Mouse (Mus musculus): ENCODE measurements at regions not wholly inside any gene's neighbourhood (a gene's known extent, or its start where the extent isn't known, plus 50 kb on each side); places are given as distances from the start of the nearest gene placed in this dataset.

GRCm38 (mm10) chr11:71414403-71415140 lies 184.0 kb upstream of the Nlrp1b start:
- no peaks in the 10 kb centered on the region for H3K27me3 ChIP-seq
- peaks cover 15% of the 10 kb centered on the region for H3K4me1 ChIP-seq
- H3K9me3 ChIP-seq = no peaks in the 10 kb centered on the region
- H3K4me3 ChIP-seq = no peak overlapping the region
- ATAC-seq (ENCODE audit: low FRiP score, low read depth) = 0 out of 2 replicates have a peak, but pooled peaks have one; percentile 19
- H3K27ac ChIP-seq (replicated peaks) = peak overlapping the region; percentile 58; the same call in 1 of the 2 replicates
- 64% methylated on average over 9 of the region's 9 CpGs for WGBS
- no peak overlapping the region for H3K4me2 ChIP-seq (replicated peaks)
- no peaks in the 10 kb centered on the region for H3K36me3 ChIP-seq
- H3K9ac ChIP-seq (replicated peaks) = no peak overlapping the region

- no peak overlapping the region for H3K4me2 ChIP-seq (replicated peaks)
- H3K27ac ChIP-seq (replicated peaks) = peak overlapping the region; percentile 58
- H3K9me3 ChIP-seq = no peaks in the 10 kb centered on the region
- peaks cover 15% of the 10 kb centered on the region for H3K4me1 ChIP-seq
- H3K27me3 ChIP-seq = no peaks in the 10 kb centered on the region
- no peak for ATAC-seq (ENCODE audit: low FRiP score, low read depth)
- no peaks in the 10 kb centered on the region for H3K36me3 ChIP-seq
- H3K9ac ChIP-seq (replicated peaks) = no peak overlapping the region
- H3K4me3 ChIP-seq = no peak overlapping the region
- 14% methylated on average over 3 of the region's 3 CpGs for WGBS
Measured at GRCm38 (mm10) chr11:71415451-71415850, 184.9 kb upstream of the Nlrp1b start.

- Histone ChIP-seq H3K27ac (replicated peaks) (no peak overlapping the region), H3K4me1 (no peaks in the 10 kb centered on the region), H3K4me3 (no peak overlapping the region), H3K9ac (replicated peaks) (no peak overlapping the region), H3K4me2 (replicated peaks) (no peak overlapping the region), H3K27me3 (no peaks in the 10 kb centered on the region), H3K36me3 (no peaks in the 10 kb centered on the region), H3K9me3 (no peaks in the 10 kb centered on the region)
- ATAC-seq (ENCODE audit: low FRiP score, low read depth) = no peak
- 57% methylated on average over 2 of the region's 2 CpGs for WGBS
Measured at GRCm38 (mm10) chr11:71422291-71422840, 191.8 kb upstream of the Nlrp1b start.

- H3K4me3 ChIP-seq = no peak overlapping the region
- no peaks in the 10 kb centered on the region for H3K27me3 ChIP-seq
- no peaks in the 10 kb centered on the region for H3K9me3 ChIP-seq
- no peaks in the 10 kb centered on the region for H3K4me1 ChIP-seq
- WGBS = 78% methylated on average over 3 of the region's 3 CpGs
- no peaks in the 10 kb centered on the region for H3K36me3 ChIP-seq
- no peak overlapping the region for H3K27ac ChIP-seq (replicated peaks)
- ATAC-seq (ENCODE audit: low FRiP score, low read depth) = no peak
- no peak overlapping the region for H3K9ac ChIP-seq (replicated peaks)
- no peak overlapping the region for H3K4me2 ChIP-seq (replicated peaks)
Measured at GRCm38 (mm10) chr11:71423242-71423641, 192.7 kb upstream of the Nlrp1b start.

- no peaks in the 10 kb centered on the region for H3K9me3 ChIP-seq
- H3K4me1 ChIP-seq = no peaks in the 10 kb centered on the region
- no peak overlapping the region for H3K9ac ChIP-seq (replicated peaks)
- no peaks in the 10 kb centered on the region for H3K36me3 ChIP-seq
- H3K4me2 ChIP-seq (replicated peaks) = no peak overlapping the region
- WGBS = 68% methylated on average over 5 of the region's 5 CpGs
- H3K27ac ChIP-seq (replicated peaks) = no peak overlapping the region
- no peak for ATAC-seq (ENCODE audit: low FRiP score, low read depth)
- no peaks in the 10 kb centered on the region for H3K27me3 ChIP-seq
- no peak overlapping the region for H3K4me3 ChIP-seq
Measured at GRCm38 (mm10) chr11:71424879-71425278, 194.3 kb upstream of the Nlrp1b start.

- Histone ChIP-seq H3K9me3 (no peaks in the 10 kb centered on the region), H3K4me2 (replicated peaks) (no peak overlapping the region), H3K27ac (replicated peaks) (no peak overlapping the region), H3K27me3 (no peaks in the 10 kb centered on the region), H3K4me3 (no peak overlapping the region), H3K4me1 (peaks cover 10% of the 10 kb centered on the region), H3K9ac (replicated peaks) (no peak overlapping the region), H3K36me3 (no peaks in the 10 kb centered on the region)
- no peak for ATAC-seq (ENCODE audit: low FRiP score, low read depth)
- 91% methylated on average over 22 of the region's 22 CpGs for WGBS
Measured at GRCm38 (mm10) chr11:71429739-71430138, 199.2 kb upstream of the Nlrp1b start.

- Histone ChIP-seq H3K36me3 (no peaks in the 10 kb centered on the region), H3K27ac (replicated peaks) (no peak overlapping the region), H3K9me3 (no peaks in the 10 kb centered on the region), H3K9ac (replicated peaks) (no peak overlapping the region), H3K4me1 (peaks cover 33% of the 10 kb centered on the region), H3K4me2 (replicated peaks) (no peak overlapping the region), H3K4me3 (no peak overlapping the region), H3K27me3 (no peaks in the 10 kb centered on the region; the same call in 1 of the 2 replicates)
- no peak for ATAC-seq (ENCODE audit: low FRiP score, low read depth)
- 51% methylated on average over 6 of the region's 6 CpGs for WGBS
Measured at GRCm38 (mm10) chr11:71434241-71434640, 203.7 kb upstream of the Nlrp1b start.

- WGBS = 72% methylated on average over 5 of the region's 5 CpGs
- Histone ChIP-seq H3K27ac (replicated peaks) (no peak overlapping the region), H3K27me3 (no peaks in the 10 kb centered on the region; the same call in 1 of the 2 replicates), H3K9ac (replicated peaks) (no peak overlapping the region), H3K4me3 (no peak overlapping the region), H3K36me3 (no peaks in the 10 kb centered on the region), H3K4me1 (peaks cover 40% of the 10 kb centered on the region), H3K9me3 (no peaks in the 10 kb centered on the region), H3K4me2 (replicated peaks) (no peak overlapping the region)
- ATAC-seq (ENCODE audit: low FRiP score, low read depth) = no peak
Measured at GRCm38 (mm10) chr11:71434886-71435285, 204.4 kb upstream of the Nlrp1b start.

GRCm38 (mm10) chr11:71435745-71436144 lies 205.2 kb upstream of the Nlrp1b start:
- Histone ChIP-seq H3K36me3 (no peaks in the 10 kb centered on the region), H3K4me2 (replicated peaks) (no peak overlapping the region), H3K4me3 (no peak overlapping the region), H3K9ac (replicated peaks) (no peak overlapping the region), H3K27me3 (no peaks in the 10 kb centered on the region; the same call in 1 of the 2 replicates), H3K9me3 (no peaks in the 10 kb centered on the region), H3K27ac (replicated peaks) (no peak overlapping the region), H3K4me1 (peaks cover 48% of the 10 kb centered on the region)
- ATAC-seq (ENCODE audit: low FRiP score, low read depth) = no peak
- 58% methylated on average over 8 of the region's 8 CpGs for WGBS

GRCm38 (mm10) chr11:71436335-71436734 lies 205.8 kb upstream of the Nlrp1b start:
- Histone ChIP-seq H3K36me3 (no peaks in the 10 kb centered on the region), H3K9me3 (no peaks in the 10 kb centered on the region), H3K27ac (replicated peaks) (no peak overlapping the region), H3K4me2 (replicated peaks) (no peak overlapping the region), H3K27me3 (no peaks in the 10 kb centered on the region; the same call in 1 of the 2 replicates), H3K4me1 (peaks cover 49% of the 10 kb centered on the region), H3K9ac (replicated peaks) (no peak overlapping the region), H3K4me3 (no peak overlapping the region)
- ATAC-seq (ENCODE audit: low FRiP score, low read depth) = no peak
- WGBS = 53% methylated on average over 1 of the region's 1 CpGs

GRCm38 (mm10) chr11:71436801-71437200 lies 206.3 kb upstream of the Nlrp1b start:
- H3K4me3 ChIP-seq = no peak overlapping the region
- H3K27ac ChIP-seq (replicated peaks) = no peak overlapping the region
- no peaks in the 10 kb centered on the region; the same call in 1 of the 2 replicates for H3K27me3 ChIP-seq
- ATAC-seq (ENCODE audit: low FRiP score, low read depth) = no peak
- no peak overlapping the region for H3K4me2 ChIP-seq (replicated peaks)
- WGBS = 89% methylated on average over 2 of the region's 2 CpGs
- no peaks in the 10 kb centered on the region for H3K36me3 ChIP-seq
- no peak overlapping the region for H3K9ac ChIP-seq (replicated peaks)
- H3K9me3 ChIP-seq = no peaks in the 10 kb centered on the region
- peaks cover 49% of the 10 kb centered on the region for H3K4me1 ChIP-seq

- Histone ChIP-seq H3K27ac (replicated peaks) (peak overlapping the region; percentile 68), H3K4me3 (peak overlapping the region; percentile 21; the same call in 1 of the 2 replicates), H3K4me2 (replicated peaks) (peak overlapping the region; percentile 48), H3K27me3 (no peaks in the 10 kb centered on the region; the same call in 1 of the 2 replicates), H3K9ac (replicated peaks) (no peak overlapping the region; the same call in 1 of the 2 replicates), H3K9me3 (no peaks in the 10 kb centered on the region), H3K36me3 (no peaks in the 10 kb centered on the region), H3K4me1 (peaks cover 43% of the 10 kb centered on the region)
- WGBS = 3% methylated on average over 17 of the region's 17 CpGs
- peak; percentile 88 for ATAC-seq (ENCODE audit: low FRiP score, low read depth)
Measured at GRCm38 (mm10) chr11:71439871-71440270, 209.3 kb upstream of the Nlrp1b start.
